Mouse (Mus musculus): ENCODE measurements at regions not wholly inside any gene's neighbourhood (a gene's known extent, or its start where the extent isn't known, plus 50 kb on each side); places are given as distances from the start of the nearest gene placed in this dataset.

GRCm38 (mm10) chr10:39250039-39250438 lies 86.4 kb upstream of the Ccn6 start:
- DNase-seq (ENCODE audit: low read depth) = no peak

- DNase-seq (ENCODE audit: low read depth) = no peak
Measured at GRCm38 (mm10) chr10:39248486-39248885, 84.9 kb upstream of the Ccn6 start.

DNA sequence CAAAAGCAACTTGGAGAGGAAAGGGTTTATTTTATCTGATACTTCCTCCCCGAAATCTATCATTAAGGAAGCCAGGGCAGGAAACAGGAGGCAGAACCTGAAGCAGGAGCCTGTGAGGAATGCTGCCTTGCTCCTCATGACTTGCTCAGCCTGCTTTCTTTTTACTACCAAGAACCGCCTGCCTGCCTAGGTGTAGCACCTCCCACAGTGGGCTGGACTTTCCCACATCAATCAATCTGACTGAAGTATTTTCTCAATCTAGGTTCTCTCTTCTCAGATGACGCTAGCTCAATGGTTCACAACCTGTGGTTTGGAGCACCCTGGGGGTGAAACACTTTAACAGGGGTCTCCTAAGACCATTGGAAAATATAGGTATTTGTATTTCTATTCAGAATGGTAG lies 83.4 kb upstream of the Ccn6 start:
- DNase-seq (ENCODE audit: low read depth) = no peak

GRCm38 (mm10) chr10:39245141-39245540 lies 81.5 kb upstream of the Ccn6 start:
- DNase-seq (ENCODE audit: low read depth) = no peak

DNA sequence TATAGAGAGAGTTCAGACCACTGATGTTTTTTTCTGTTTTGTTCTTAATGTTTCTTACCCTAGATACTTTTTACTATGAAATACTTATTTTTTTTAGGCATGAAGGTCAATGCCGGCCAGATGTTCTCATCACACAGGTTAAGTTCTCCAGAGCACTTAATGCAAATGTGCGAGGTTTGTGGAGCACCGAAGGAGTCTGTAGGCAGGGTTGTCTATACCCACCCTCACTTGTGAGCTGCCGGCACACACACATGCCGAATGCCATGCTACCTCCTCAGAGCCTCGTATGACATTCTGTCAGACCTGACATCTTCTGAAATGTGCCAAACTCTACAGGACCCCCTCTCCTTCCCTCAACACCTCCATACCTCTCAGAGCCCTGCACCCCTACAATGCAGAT lies 80.5 kb upstream of the Ccn6 start:
- DNase-seq (ENCODE audit: low read depth) = no peak

DNA sequence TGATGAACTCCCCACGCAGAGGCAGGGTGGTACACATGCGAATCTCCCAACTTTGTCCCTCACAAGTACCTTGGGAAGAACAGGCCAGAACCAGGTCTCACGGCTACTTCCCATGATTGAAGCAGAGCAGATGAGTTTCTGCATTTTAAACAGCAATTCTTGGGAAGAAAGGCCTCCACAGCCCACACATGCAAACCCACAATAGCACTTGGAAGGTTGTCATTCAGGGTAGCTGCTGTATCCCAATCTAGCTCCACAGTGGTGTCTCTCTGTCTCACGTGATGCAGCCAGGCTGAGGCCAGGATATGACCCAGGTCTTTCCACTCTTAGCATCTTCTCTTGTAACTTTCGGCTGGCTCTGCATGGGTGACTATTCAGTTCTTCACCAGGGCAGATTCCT lies 78.8 kb upstream of the Ccn6 start:
- no peak for DNase-seq (ENCODE audit: low read depth)

- DNase-seq (ENCODE audit: low read depth) = no peak
Measured at GRCm38 (mm10) chr10:39241922-39242321, 78.3 kb upstream of the Ccn6 start.

DNA sequence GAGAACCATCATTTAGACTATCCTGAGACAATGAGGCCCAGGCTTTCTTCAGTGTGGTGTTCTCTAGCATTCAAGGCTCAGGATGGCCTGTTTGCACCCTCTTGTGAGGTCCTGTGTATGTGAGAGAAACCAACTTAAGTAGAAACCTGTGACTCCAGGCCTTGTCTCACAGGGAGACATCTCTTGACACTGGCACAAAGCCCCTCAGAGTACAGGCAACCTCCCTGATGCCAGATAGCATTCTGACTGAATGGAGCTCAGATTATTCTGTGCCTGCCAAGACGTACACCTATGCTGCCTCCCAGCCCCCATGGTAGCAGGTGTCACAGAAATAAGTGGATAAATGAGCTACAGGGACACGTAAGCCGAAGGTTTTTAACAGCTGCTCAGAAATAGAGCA lies 77.9 kb upstream of the Ccn6 start:
- no peak for DNase-seq (ENCODE audit: low read depth)

- no peak for DNase-seq (ENCODE audit: low read depth)
Measured at GRCm38 (mm10) chr10:39240966-39241365, 77.4 kb upstream of the Ccn6 start.

DNA sequence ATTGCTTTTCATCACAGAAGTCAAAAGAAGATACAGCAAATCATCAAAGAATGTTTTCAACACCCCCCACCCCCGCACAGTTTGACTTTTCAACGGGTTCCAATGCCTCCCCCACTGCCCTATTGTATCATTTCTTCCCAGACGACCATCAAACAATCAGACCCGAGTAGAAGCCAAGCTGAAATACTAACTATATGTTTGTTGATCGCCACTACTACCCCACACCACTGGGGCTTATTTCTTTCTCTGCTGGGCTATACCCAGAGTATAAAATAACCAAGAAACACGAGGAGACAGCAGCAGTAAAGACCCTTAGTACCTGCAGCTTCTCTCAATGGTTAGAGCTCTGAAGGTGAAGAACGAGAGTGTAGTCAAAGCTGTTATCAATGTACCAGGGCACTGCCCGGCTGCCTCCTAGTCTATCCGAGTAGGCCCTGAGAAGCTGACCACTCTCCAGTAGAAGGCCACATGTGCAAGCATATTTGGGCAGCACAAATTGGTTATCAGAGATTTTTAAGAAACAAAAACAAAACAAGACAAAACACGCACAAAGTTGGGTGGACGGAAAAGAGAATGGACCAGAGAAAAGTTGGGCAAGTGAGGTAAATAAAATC lies 76.7 kb upstream of the Ccn6 start:
- DNase-seq (ENCODE audit: low read depth) = no peak

GRCm38 (mm10) chr10:39239498-39240177 lies 76.0 kb upstream of the Ccn6 start:
- peak; percentile 40 for DNase-seq (ENCODE audit: low read depth)

GRCm38 (mm10) chr10:39238596-39238995 lies 75.0 kb upstream of the Ccn6 start:
- no peak for DNase-seq (ENCODE audit: low read depth)

- no peak for DNase-seq (ENCODE audit: low read depth)
Measured at GRCm38 (mm10) chr10:39237549-39237948, 74.0 kb upstream of the Ccn6 start.

GRCm38 (mm10) chr10:39233926-39234450 lies 70.4 kb upstream of the Ccn6 start:
- DNase-seq (ENCODE audit: low read depth) = no peak

GRCm38 (mm10) chr10:39233191-39233590 lies 69.6 kb upstream of the Ccn6 start:
- no peak for DNase-seq (ENCODE audit: low read depth)

DNA sequence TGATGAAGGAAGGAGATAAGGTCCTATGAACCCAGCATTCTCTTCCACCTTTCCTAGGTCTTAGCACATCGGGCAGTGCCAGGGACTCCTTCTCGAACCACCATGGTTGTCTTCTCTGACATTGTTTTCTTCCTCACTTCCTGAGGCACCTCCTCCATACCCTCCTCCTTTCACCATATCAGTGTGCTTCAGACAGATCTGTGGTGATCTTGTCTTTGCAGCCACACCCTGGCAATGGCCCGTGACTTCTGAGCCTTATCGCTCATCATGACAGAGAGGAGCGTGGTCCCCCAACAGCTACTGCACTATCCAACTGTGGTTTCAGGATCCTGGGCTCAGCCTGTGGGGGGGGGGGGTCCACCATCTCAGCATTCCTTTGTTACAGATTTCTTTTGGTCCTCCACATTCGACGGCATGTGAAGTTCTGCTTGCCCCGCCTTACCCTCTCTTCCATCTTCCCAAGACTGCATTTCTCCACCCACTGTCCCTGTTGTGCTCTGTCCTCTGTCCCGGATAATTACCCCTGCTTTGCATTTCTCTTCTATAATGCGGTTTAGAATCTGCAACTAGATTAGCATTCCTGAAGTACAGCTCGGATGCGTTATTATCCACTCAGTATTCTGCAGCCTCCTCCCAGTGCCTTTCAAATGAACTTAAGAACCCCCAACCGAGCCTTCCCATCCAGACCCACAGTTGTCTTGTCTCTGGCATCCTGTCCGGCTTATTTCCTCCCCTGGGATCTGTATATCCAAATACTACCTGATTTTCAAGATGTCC lies 67.2 kb upstream of the Ccn6 start:
- DNase-seq (ENCODE audit: low read depth) = no peak

DNA sequence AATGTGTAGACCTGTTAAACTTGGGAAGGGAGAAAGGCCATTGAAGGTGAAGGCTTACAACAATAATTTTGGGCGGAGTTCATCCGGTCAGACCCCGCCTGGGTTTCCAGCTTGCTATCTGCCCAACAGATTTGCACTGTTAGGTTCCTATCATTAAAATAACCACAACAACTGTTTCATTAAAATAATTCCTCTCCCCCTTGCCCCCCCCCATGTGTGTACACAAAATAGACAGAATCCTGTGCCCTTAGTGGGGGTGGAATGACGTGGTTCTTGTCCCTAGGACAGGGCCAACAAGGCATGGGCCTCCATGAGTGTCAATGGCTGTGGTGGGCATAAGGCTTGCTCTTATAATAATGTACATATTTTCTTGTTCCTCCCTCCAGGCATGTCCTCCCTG lies 65.6 kb upstream of the Ccn6 start:
- no peak for DNase-seq (ENCODE audit: low read depth)

DNA sequence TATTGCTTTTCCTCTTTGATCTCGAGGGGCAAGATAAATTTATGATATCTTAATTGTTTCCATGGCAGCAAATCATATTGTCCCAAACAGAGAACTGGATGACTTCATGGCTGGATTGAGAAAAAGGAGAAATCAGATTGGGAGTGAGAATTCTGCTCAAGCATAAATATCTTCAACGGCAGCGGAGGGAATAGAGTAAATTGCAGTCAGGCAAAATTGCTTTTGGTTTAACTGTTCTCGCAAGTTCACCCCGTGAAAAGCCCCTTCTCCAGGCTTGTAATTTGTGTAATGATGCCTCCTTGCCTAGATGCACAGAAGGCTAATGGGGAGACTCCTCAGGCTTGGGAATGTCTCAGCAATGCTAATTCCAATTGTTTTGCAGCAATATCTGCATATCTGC lies 64.4 kb upstream of the Ccn6 start:
- DNase-seq (ENCODE audit: low read depth) = no peak

DNA sequence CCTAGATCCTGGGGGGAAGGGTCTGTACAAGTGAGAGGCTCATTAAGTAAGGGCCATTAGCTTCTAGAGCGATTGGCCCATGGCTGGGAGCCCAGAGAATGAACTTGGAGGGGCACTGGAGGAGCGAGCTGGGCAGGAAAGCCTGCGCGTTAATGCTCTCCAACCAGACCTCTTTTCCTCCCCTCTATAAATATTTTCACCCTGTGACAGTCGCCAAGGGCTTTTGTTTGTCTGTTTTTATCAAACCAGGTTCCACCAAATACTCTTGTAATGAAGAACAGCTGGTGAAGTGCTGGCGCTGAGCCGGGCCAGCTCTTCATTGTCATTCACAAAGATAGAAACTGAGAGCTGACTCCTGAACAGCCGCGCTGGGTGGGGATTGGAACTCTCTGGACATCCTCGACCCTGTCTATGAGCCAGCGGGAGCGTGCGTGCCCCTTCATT lies 63.9 kb upstream of the Ccn6 start:
- DNase-seq (ENCODE audit: low read depth) = no peak

GRCm38 (mm10) chr10:39226518-39226917 lies 62.9 kb upstream of the Ccn6 start:
- no peak for DNase-seq (ENCODE audit: low read depth)

- no peak for DNase-seq (ENCODE audit: low read depth)
Measured at GRCm38 (mm10) chr10:39224449-39225094, 61.0 kb upstream of the Ccn6 start.

GRCm38 (mm10) chr10:39221028-39221427 lies 57.4 kb upstream of the Ccn6 start:
- DNase-seq (ENCODE audit: low read depth) = no peak

DNA sequence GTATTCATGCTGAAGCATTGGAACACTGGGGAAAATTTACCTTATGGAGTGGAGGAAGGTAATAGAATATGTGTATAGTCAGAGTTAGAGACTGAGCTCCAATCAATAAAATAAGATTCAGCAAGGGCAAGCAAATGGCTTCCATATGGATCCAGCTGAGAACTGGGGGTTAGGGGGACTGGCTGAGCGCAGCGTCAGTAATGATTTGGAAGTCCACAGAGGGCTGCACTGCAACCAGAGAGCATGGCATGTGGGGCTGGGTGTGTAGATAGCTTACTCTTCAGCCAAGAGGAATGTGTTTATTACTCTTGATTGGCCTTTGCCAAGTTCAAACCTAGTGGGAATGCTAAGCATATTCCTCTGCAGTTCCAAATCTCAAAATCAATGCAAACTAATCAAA lies 55.8 kb upstream of the Ccn6 start:
- no peak for DNase-seq (ENCODE audit: low read depth)

Measured in fibroblast of lung, adult 2 months (primary cell).